Mouse (Mus musculus): ENCODE measurements around the gene Mkrn1.
"Not testable (repeated sequence)": the region's sequence is repeated elsewhere in the genome, so short reads cannot be mapped to it uniquely, and the experiment has no call there.

Mkrn1 gene

GRCm38 (mm10) chr6:39419851-39420721, at the start of gene Mkrn1:
TSS of gene Mkrn1 (minus strand) at chr6:39420462.
- DNase-seq (ENCODE audit: low read depth) = peak; percentile 87

GRCm38 (mm10) chr6:39469427-39469826, 49.2 kb upstream of the Mkrn1 start:
- no peak for DNase-seq (ENCODE audit: low read depth)

GRCm38 (mm10) chr6:39462621-39463538, 42.6 kb upstream of the Mkrn1 start:
- DNase-seq (ENCODE audit: low read depth) = peak; percentile 93

- DNase-seq (ENCODE audit: low read depth) = peak; percentile 51
Observed at GRCm38 (mm10) chr6:39460040-39460439, 39.8 kb upstream of the Mkrn1 start.

- no peak for DNase-seq (ENCODE audit: low read depth)
Observed at GRCm38 (mm10) chr6:39455339-39456160, 35.3 kb upstream of the Mkrn1 start.

GRCm38 (mm10) chr6:39454616-39455015, 34.4 kb upstream of the Mkrn1 start:
- DNase-seq (ENCODE audit: low read depth) = no peak

GRCm38 (mm10) chr6:39453564-39453963, 33.3 kb upstream of the Mkrn1 start:
- no peak for DNase-seq (ENCODE audit: low read depth)

GRCm38 (mm10) chr6:39451033-39451432, 30.8 kb upstream of the Mkrn1 start:
- DNase-seq (ENCODE audit: low read depth) = peak; percentile 51

- no peak for DNase-seq (ENCODE audit: low read depth)
Observed at GRCm38 (mm10) chr6:39450580-39450979, 30.3 kb upstream of the Mkrn1 start.

GRCm38 (mm10) chr6:39447429-39448185, 27.3 kb upstream of the Mkrn1 start:
- DNase-seq (ENCODE audit: low read depth) = no peak

- DNase-seq (ENCODE audit: low read depth) = no peak
Observed at GRCm38 (mm10) chr6:39445801-39446572, 25.7 kb upstream of the Mkrn1 start.

- DNase-seq (ENCODE audit: low read depth) = no peak
Observed at GRCm38 (mm10) chr6:39442786-39443287, 22.6 kb upstream of the Mkrn1 start.

- no peak for DNase-seq (ENCODE audit: low read depth)
Observed at GRCm38 (mm10) chr6:39440207-39440606, 19.9 kb upstream of the Mkrn1 start.

GRCm38 (mm10) chr6:39437519-39437918, 17.3 kb upstream of the Mkrn1 start:
- not testable (repeated sequence) for DNase-seq (ENCODE audit: low read depth)

- DNase-seq (ENCODE audit: low read depth) = no peak
Observed at GRCm38 (mm10) chr6:39435875-39436274, 15.6 kb upstream of the Mkrn1 start.

- no peak for DNase-seq (ENCODE audit: low read depth)
Observed at GRCm38 (mm10) chr6:39434886-39435492, 14.7 kb upstream of the Mkrn1 start.

GRCm38 (mm10) chr6:39434111-39434885, 14.0 kb upstream of the Mkrn1 start:
- DNase-seq (ENCODE audit: low read depth) = no peak

- DNase-seq (ENCODE audit: low read depth) = no peak
Observed at GRCm38 (mm10) chr6:39433701-39434100, 13.4 kb upstream of the Mkrn1 start.

GRCm38 (mm10) chr6:39433174-39433573, 12.9 kb upstream of the Mkrn1 start:
- DNase-seq (ENCODE audit: low read depth) = no peak

Measured in induced T-regulatory cell, adult 2 months (primary cell).